Mouse (Mus musculus) ES-Bruce4 (cell line): Measurements from ENCODE around the gene Rgs16.

Experiments used
- CTCF ChIP-seq: IDR thresholded peaks from one replicate; pipeline ENCODE4 v1.8.1; 2011; ENCODE audit warnings: low read depth, low read length
- POLR2A ChIP-seq: IDR thresholded peaks from one replicate; pipeline ENCODE4 v1.8.1; 2011; ENCODE audit warnings: low read length; ENCODE audit not compliant: insufficient read depth

DNA sequence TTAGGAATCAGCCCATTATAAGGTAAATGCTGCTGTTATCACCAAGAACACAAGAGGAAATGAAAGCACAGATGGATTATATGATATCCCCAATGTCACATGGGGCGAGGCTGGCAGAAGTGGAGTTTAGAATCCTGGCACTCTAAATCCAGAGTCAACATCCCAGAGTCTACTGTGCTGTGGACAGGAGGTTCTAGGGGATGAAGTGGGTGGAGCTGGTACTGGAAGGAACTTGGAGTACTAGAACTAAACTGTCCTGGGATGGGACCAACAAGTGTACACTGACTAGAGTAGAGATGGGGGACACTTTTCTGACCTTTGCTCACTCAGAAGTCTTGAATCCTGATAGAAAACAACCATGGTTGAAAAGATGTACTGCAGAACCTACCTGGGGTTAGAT, 38.7 kb upstream of the Rgs16 start:
- TF ChIP-seq CTCF (no peak), POLR2A (no peak)
